Mouse (Mus musculus) left cerebral cortex, adult 18-20 months (tissue): ENCODE data around the gene Gstcd. TPM values are rescaled to one million over a fixed set of nuclear protein-coding genes. Genes with fewer than 3 reads are reported as not detected.

Source experiments
- DNase-seq, 2 experiments: peaks; one replicate each; pipeline ENCODE4 v3.0.0; 2021 to 2022; ENCODE audit warnings: low spot score in 2 of 2, mixed read lengths in 1 of 2
- long read RNA-seq, 2 experiments: library from polyadenylated mRNA; stranded (forward); transcript quantifications; one replicate each; pipeline ENCODE4 v2.0.0; 2021
- total RNA-seq, 2 experiments: library from RNA; stranded (reverse); gene quantifications; 2 replicates each; pipeline ENCODE4 v1.2.3; 2021

Gene Gstcd
- 10 to 100 TPM in 1 of 2 experiments, 1 to 10 TPM in 1; 9.4 to 11.4 TPM for total RNA-seq
- long read RNA-seq, experiment 1, partial matches to known transcripts: 1 of 3 reads
- long read RNA-seq, experiment 1, other reads (novel, unspliced or antisense): 2 of 3 reads
- long read RNA-seq, experiment 2, partial matches to known transcripts: 1 of 5 reads
- long read RNA-seq, experiment 2, other reads (novel, unspliced or antisense): 2 of 5 reads

- peak; percentile 91 to 93 for DNase-seq
Observed at GRCm38 (mm10) chr3:133091664-133092273, at the start of gene Gstcd, which contains the start of gene Ints12. Gstcd (minus strand) TSS chr3:133092033. Ints12 (plus strand) TSS chr3:133091840.

DNA sequence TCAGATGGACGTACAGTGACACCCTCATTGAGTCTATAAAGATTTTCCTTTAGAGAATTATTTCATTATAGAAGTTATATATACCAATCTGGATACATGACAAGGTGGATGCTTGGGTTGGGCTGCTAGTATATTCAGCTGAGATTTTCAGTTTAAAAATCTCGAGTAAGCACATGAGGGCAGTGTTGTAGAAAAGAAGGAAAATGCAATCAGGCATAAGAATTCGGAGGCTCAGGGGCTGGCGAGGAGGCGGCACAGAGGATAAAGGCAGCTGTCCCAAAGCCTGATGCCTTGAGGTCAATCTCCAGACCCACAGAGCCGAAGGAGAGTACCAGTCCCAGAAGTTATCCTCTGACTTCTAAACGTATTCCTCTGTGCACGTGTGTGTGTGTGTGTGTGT is 40.8 kb upstream of the Gstcd start:
- DNase-seq: no peak

- no peak for DNase-seq
Observed at GRCm38 (mm10) chr3:133131372-133131771, 39.5 kb upstream of the Gstcd start.

DNA sequence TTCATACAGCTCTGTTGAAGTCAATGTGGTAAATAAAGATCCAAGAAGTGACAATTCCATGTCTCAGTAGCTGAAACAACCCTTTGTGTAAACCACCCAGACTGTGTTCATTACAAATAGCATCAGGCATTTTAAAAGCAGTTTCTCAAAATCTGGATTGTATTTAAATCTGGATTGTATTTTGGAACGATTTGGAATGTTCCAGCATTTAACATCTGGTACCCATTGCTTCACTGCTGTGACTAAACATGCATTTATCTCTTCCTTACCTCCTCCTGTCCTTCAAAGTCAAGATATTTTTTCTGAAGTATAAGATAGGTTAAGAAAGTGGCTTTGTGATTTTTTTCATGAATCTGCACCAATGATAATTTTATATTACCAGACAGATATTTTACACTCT is 21.4 kb upstream of the Gstcd start:
- DNase-seq: no peak

DNA sequence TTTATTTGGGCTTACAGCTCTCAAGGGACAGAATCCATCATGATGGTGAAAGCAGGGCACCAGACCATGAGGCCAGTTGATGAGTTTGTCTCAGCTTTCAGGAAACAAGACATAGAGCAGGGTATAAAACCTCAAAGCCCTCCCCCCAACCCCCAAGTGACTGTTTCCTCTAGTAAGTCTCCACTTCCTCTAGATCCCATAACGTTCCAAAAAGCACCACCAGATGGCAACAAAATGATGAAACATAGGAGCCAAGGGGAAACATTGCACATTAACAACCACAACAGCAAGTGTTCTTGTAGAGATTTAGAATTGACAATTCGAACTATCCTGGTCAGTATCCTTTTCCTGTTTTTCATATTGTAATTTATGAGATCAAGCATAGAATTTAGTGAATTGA is 19.9 kb upstream of the Gstcd start:
- peak in 1 of 2 experiments; percentile 53 for DNase-seq

DNA sequence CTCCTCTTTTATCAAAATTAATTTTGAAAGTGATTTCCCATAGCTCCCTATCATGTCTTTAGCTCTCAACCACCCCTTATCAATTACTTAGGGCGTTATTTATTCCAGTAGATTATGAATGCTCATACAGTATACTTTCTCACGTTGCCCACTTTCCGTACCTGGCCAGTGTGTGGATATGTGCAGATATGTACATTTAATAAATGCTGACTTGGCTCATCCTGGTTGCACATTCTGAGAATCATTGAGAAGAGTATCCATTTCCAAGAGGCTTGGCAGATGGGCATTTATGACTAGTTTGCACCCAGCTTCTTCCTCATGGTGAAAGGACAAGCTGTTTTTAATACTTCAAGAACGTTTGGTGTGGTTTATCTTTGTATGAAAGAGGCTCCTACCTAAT is 18.0 kb upstream of the Gstcd start:
- DNase-seq: no peak

DNA sequence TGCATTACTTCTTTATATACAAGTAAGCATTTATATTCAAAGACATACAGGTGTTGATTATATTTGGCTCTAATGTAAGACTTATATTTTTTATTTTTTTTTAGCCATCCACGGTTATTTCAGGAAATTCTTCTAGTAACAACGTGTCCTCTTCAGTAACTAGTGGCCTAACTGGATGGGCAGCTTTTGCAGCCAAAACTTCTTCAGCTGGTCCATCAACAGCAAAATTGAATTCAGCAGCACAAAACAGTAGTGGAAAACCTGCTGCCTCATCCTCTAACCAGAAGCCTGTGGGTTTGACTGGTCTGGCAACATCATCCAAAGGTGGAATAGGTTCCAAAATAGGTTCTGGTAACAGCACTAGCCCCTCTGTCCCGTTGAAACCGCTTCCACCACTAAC is 16.9 kb upstream of the Gstcd start:
- no peak for DNase-seq

DNA sequence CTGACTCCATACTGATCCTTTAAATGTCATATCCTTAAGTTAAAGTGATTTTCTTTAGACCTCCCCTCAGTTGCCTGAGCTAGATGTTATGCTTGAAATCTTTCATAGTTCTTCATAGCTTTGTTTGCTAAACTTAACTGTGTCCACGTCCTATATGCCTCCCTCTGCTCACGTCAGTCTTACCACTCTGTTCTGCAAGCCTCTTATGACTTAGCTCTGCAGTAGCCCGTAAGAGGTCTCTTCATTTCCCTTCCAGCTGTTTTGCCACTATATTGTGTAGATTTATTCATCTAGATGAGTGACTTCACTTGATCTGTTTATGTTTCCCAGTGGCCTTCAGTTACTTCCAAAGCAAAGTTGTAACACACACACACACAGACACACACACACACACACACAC is 12.6 kb upstream of the Gstcd start:
- DNase-seq: no peak

GRCm38 (mm10) chr3:133103768-133104167 is 11.9 kb upstream of the Gstcd start:
- no peak for DNase-seq

DNA sequence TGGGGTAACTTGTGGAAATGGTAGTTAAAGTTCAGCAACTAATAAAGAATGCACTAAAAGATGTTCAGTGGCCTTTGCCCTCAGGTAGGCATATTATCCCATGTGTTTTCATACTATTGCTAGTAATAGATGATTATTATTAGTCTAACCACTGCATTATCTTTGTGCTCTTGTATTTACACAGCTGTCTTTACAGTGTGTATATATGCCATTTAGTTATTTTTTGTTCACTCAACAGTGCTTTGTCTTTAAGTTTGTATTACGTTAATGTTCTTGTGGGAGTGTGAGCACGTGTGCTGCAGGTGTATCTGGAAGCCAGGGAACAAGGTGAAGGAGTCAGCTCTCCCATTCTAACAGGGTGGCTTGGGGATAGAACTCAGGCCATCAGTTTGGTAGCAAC is 7.1 kb upstream of the Gstcd start:
- DNase-seq: no peak

DNA sequence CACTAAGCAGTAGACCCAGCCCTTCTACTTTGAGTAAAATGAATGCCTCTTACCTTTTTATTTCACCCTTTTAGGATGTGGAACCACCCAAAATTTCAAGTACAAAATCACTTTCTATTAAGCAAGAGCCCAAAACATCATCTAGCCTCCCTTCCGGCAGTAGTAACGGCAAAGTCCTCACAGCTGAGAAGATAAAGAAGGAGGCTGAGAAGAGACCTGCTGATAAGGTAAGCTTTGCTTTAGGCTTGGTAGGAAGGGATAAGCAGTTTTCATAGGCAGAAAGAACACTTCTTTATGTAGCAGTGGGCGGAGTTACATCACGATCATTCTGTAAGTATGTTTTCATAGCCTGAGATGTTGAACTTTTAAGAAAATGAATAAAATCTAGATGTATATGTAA is 6.5 kb upstream of the Gstcd start:
- DNase-seq: no peak

GRCm38 (mm10) chr3:133097936-133098335 is 6.1 kb upstream of the Gstcd start:
- DNase-seq: no peak

- no peak for DNase-seq
Observed at GRCm38 (mm10) chr3:133094305-133094704, 2.5 kb upstream of the Gstcd start.

GRCm38 (mm10) chr3:133092936-133093335 is 1.1 kb upstream of the Gstcd start:
- DNase-seq: no peak

DNA sequence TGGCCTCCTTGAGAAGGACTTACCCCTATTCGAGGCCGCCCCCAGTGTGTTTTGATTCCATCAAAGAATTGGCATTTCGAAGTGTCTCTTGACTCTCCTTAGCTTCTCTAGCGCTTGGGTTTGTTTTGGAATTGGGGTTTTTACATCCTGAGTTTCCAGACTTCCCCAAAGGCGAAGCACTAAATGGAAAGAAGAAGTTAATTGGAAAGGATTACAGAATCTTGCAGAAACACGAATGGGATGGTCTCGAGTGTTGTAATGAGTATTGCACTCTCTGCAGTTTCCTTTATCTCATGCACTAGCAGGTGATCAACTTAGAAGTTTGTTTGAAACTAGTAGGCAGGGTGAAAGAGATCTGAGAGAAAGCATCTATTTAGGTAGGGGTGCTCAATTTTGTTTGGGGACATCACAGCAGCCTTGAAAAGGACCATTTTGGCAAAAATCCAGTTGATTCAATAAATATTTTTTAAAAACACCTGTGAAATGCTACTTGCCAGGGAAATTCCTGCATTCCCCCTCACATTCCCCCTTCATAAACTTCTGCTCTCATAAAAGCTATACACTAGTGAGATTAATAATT is 531 bp upstream of the Gstcd start:
- no peak for DNase-seq

GRCm38 (mm10) chr3:133091121-133091663 is 641 bp downstream of the Gstcd start:
- DNase-seq: peak; percentile 63 to 71

GRCm38 (mm10) chr3:133090247-133091120 is 1.3 kb downstream of the Gstcd start:
- DNase-seq: no peak

- DNase-seq: no peak
Observed at GRCm38 (mm10) chr3:133085858-133086257, 6.0 kb downstream of the Gstcd start.

DNA sequence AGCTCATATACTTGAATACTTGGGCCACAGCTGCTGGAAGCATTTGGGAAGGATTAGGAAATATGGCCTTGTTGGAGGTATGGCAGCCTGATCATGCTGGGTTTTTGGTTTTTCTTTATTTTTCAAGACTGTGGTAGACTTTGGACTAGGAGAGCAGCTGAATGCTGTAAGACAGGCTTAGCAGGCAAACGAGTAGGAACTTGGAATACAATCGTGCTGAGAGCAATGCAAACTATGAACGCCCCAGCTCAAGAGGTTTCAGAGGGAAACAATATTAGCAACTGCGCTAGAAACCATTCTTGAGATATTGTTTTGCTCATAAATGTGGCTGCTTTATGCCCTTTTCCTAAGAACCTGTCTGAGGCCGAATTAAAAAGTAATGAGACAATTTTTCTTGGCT is 9.1 kb downstream of the Gstcd start:
- DNase-seq: no peak

DNA sequence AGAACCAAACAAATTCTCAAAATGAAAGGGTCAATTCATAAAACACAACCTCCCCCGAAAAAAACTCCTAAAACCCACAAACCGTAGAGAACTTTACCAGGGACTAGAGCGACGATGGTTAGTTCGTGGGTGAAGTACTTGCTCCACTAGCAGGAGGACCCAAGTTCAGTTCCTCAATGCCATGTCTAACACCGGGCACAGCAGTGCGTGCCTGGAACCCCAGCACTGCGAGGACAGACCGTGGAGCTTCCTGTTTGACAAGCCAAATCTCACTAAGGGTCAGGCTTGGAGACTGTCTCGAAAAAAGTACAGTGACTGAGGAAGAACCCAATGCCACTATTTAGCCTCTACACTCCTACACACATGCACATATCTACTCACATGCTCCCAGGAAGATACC is 16.3 kb downstream of the Gstcd start:
- DNase-seq: no peak

DNA sequence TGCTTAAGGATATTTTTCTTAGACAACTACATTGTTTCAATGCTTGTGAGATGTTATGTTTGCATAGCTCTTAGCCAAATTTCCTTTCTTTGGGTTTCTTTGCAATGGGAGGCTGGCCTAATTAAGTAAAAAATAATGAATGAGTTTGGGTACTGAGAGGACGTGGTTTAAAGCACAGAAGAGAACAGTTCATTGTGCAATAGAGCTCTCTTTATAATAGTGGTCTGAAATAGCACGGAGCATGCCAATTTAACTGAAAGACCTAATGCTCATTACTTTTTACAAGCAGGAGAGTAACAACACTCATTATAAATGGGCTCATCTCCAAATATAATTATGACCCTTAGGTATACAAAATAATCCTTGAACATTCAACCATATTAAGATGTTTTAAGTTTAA is 39.8 kb downstream of the Gstcd start:
- DNase-seq: no peak
